Mouse (Mus musculus) inflammation-experienced regulatory T-cells (primary cell): ENCODE data around the gene Klk1b16. TPM values are rescaled to one million over a fixed set of nuclear protein-coding genes. Genes with fewer than 3 reads are reported as not detected.

Experiments used
- polyA plus RNA-seq, 2 experiments: library from polyadenylated mRNA; unstranded; fragments of 100-300 nt; shearing (Covaris generic); gene quantifications; one replicate each; pipeline ENCODE4 v1.2.1; 2017

The Klk1b16 gene
- not detected for polyA plus RNA-seq

DNA sequence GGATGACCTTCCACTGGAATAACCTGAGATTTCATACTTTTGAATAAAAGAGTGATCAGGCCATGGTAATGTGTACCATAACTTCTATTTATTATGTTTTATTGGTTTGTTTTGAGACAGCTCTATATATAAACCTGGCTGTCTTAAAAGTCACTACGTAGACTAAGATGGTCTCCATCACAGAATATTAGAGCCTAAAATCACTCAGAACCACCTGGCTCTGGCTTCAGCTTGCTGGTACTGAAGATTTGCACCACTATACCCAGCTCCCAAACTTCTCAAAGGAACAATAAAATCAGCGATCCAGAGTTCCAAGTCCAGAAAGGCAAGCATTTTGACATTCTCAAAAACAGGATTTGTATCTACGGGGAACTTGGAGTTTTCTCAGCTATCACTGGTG lies at the start of gene Klk1b16:
TSS of gene Klk1b16 (plus strand) at position 301 of the 400 bp plus-strand sequence.

GRCm38 (mm10) chr7:44102028-44102427 lies 34.5 kb upstream of the Klk1b16 start, which contains the start of gene Klk1b21:
Gene Klk1b21 (plus strand): TSS chr7:44102328.

GRCm38 (mm10) chr7:44112373-44112772 lies 24.2 kb upstream of the Klk1b16 start, which contains the start of gene Klk1b22:
Gene Klk1b22 (plus strand): TSS chr7:44112673.

DNA sequence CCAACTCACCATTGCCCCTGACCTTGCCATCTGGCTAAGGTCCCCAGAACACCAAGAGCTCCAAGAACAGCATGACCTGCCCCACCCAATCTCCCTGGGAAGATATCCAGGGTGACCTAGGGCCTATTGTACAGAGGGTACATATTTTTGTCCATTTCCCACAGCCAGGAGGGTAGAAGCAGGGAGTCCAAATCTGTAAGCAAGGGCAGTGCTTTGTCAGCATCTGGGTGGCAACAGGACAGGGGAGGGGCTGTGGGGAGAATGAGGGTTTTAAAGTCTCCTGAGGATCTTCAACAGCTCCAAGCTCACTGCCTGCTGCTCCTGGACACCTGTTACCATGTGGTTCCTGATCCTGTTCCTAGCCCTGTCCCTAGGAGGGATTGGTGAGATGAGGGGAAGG lies 51.4 kb downstream of the Klk1b16 start, which contains the start of gene Klk1b24:
TSS of gene Klk1b24 (plus strand) at position 301 of the 400 bp plus-strand sequence.

Other genes starting within 250 kb of the Klk1b16 start
- under 1 TPM in 1 of 2 experiments, not detected in 1; 0.69 TPM for gene Klk15, start 203.0 kb upstream of the Klk1b16 start, polyA plus RNA-seq
- gene Klk1b8, start 186.1 kb upstream of the Klk1b16 start, polyA plus RNA-seq: 1 to 10 TPM in 1 of 2 experiments, not detected in 1; 1.9 TPM
- gene Klk1b1, start 170.0 kb upstream of the Klk1b16 start, polyA plus RNA-seq: not detected
- not detected for gene Klk1b9, start 160.7 kb upstream of the Klk1b16 start, polyA plus RNA-seq
- gene Klk1b11, start 140.9 kb upstream of the Klk1b16 start, polyA plus RNA-seq: not detected
- under 1 TPM in 1 of 2 experiments, not detected in 1; 0.22 TPM for gene Klk1b26, start 124.6 kb upstream of the Klk1b16 start, polyA plus RNA-seq
- 1 to 10 TPM; 2.7 to 3.0 TPM for gene Klk1b27, start 84.5 kb upstream of the Klk1b16 start, polyA plus RNA-seq
- not detected for gene Klk1b21, start 34.4 kb upstream of the Klk1b16 start, polyA plus RNA-seq
- gene Klk1b22, start 24.1 kb upstream of the Klk1b16 start, polyA plus RNA-seq: not detected
- gene Klk1b24, start 51.5 kb downstream of the Klk1b16 start, polyA plus RNA-seq: under 1 TPM in 1 of 2 experiments, not detected in 1; 0.84 TPM
- gene Klk1b3, start 61.4 kb downstream of the Klk1b16 start, polyA plus RNA-seq: not detected
- gene Klk1b4, start 70.7 kb downstream of the Klk1b16 start, polyA plus RNA-seq: under 1 TPM in 1 of 2 experiments, not detected in 1; 0.59 TPM
- not detected for gene Klk1b5, start 79.2 kb downstream of the Klk1b16 start, polyA plus RNA-seq
- gene Klk1, start 88.6 kb downstream of the Klk1b16 start, polyA plus RNA-seq: under 1 TPM in 1 of 2 experiments, not detected in 1; 0.65 TPM
- 1 to 10 TPM in 1 of 2 experiments, not detected in 1; 2.8 TPM for gene Gm36864, start 99.4 kb downstream of the Klk1b16 start, polyA plus RNA-seq
- gene 1700028J19Rik, start 109.9 kb downstream of the Klk1b16 start, polyA plus RNA-seq: 1 to 10 TPM; 1.5 to 4.0 TPM
- gene 2410002F23Rik, start 110.0 kb downstream of the Klk1b16 start, polyA plus RNA-seq: 100 to 1,000 TPM; 133 to 173 TPM
- 1 to 10 TPM in 1 of 2 experiments, under 1 TPM in 1; 0.18 to 1.3 TPM for gene Acp4, start 120.6 kb downstream of the Klk1b16 start, polyA plus RNA-seq
- gene Gm15517, start 124.7 kb downstream of the Klk1b16 start, polyA plus RNA-seq: not detected
- gene Clec11a, start 170.1 kb downstream of the Klk1b16 start, polyA plus RNA-seq: under 1 TPM; 0.31 to 0.95 TPM
- gene Shank1, start 173.5 kb downstream of the Klk1b16 start, polyA plus RNA-seq: under 1 TPM; 0.10 to 0.24 TPM
- under 1 TPM; 0.23 to 0.55 TPM for gene Syt3, start 247.3 kb downstream of the Klk1b16 start, polyA plus RNA-seq
- under 1 TPM; 0.47 to 0.69 TPM for gene 1700008O03Rik, start 249.1 kb downstream of the Klk1b16 start, polyA plus RNA-seq